ENCODE assay signal across 24 mouse cellular contexts in the genomic region with DNA sequence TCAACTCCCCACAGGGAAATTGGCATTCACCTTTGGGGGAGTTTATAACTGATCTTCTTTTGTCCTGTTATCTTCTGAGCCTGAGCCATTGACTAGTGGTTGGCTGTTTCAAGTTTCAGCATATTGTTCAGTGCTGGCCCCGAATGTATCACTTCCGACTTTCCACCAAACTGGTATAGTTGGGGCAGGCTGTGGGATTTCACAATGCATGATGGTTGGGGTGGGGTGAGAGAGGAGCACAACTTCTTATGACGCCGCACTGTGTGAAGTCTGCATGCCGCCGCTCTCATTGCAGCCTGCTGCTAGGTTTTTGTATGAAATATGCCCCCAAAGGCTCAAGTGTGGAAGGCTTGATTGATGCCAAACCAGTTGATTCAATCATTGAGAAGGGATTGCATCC.
"Had no signal": no experiment of that assay in that cellular context is flagged by ENCODE, and none has a peak within 500 bp of the region (broad histone marks: within the 10 kb centered on the region; RNA-seq: fewer than 3 reads in every experiment).

No protein-coding gene starts in this region.

- H3K9me3 ChIP-seq: heart, embryonic 12.5 days; hindbrain, embryonic 10.5 days; hindbrain, embryonic 12.5 days; intestine, embryonic 15.5 days; limb, embryonic 13.5 days; limb, embryonic 15.5 days; liver, embryonic 12.5 days had no signal

- H3K36me3 ChIP-seq: heart, embryonic 12.5 days; hindbrain, embryonic 10.5 days; hindbrain, embryonic 12.5 days; intestine, embryonic 15.5 days; limb, embryonic 13.5 days; limb, embryonic 15.5 days; liver, embryonic 12.5 days had no signal

- H3K27ac ChIP-seq: heart, adult 2 months; hindbrain, embryonic 10.5 days; hindbrain, embryonic 12.5 days; hindbrain, embryonic 14.5 days; intestine, embryonic 15.5 days; kidney, postnatal 0 days; limb, embryonic 13.5 days; limb, embryonic 15.5 days; liver, embryonic 12.5 days had no signal

- H3K4me2 ChIP-seq: heart, embryonic 12.5 days; hindbrain, embryonic 12.5 days; hindbrain, embryonic 14.5 days; intestine, embryonic 15.5 days; limb, embryonic 13.5 days; limb, embryonic 15.5 days; liver, embryonic 12.5 days had no signal

- H3K9ac ChIP-seq: heart, embryonic 12.5 days; hindbrain, embryonic 12.5 days; hindbrain, embryonic 14.5 days; intestine, embryonic 15.5 days; limb, embryonic 13.5 days; limb, embryonic 15.5 days; liver, embryonic 12.5 days had no signal

- H3K27me3 ChIP-seq: heart, embryonic 12.5 days; hindbrain, embryonic 12.5 days; intestine, embryonic 15.5 days; limb, embryonic 13.5 days; limb, embryonic 15.5 days; liver, embryonic 12.5 days had no signal

- ATAC-seq: hindbrain, embryonic 16.5 days; inflammation-experienced regulatory T-cells, adult 6 months; intestine, embryonic 15.5 days; intestine, postnatal 0 days; liver, embryonic 12.5 days had no signal

- DNase-seq: gastrocnemius, postnatal 14 days; gastrocnemius, postnatal 36 days; heart, adult 2 months; heart, postnatal 10 days; heart, postnatal 4 days; kidney, adult 18-20 months; kidney, adult 8-10 months; kidney, postnatal 14 days; kidney, postnatal 36 days; layer of hippocampus, adult 9-11 months; layer of hippocampus, postnatal 36 days; left cerebral cortex, postnatal 4 days had no signal

- H3K4me1 ChIP-seq: heart, embryonic 12.5 days; hindbrain, embryonic 10.5 days; hindbrain, embryonic 12.5 days; limb, embryonic 13.5 days; liver, embryonic 12.5 days had no signal

- H3K4me3 ChIP-seq: heart, adult 2 months; heart, embryonic 12.5 days; hindbrain, embryonic 10.5 days; hindbrain, embryonic 12.5 days; intestine, embryonic 15.5 days; limb, embryonic 13.5 days; limb, embryonic 15.5 days; liver, embryonic 12.5 days had no signal
